Mouse (Mus musculus) forelimb bud, embryonic 11.5 days (tissue): ENCODE data around the gene Tnfrsf12a.

ENCODE experiments used
- DNase-seq: peaks from one replicate; pipeline ENCODE4 v3.0.0-alpha.2; 2012; ENCODE audit warnings: low read depth, low spot score

The Tnfrsf12a gene

GRCm38 (mm10) chr17:23651363-23651762, 25.9 kb downstream of the Tnfrsf12a start:
- no peak for DNase-seq

DNA sequence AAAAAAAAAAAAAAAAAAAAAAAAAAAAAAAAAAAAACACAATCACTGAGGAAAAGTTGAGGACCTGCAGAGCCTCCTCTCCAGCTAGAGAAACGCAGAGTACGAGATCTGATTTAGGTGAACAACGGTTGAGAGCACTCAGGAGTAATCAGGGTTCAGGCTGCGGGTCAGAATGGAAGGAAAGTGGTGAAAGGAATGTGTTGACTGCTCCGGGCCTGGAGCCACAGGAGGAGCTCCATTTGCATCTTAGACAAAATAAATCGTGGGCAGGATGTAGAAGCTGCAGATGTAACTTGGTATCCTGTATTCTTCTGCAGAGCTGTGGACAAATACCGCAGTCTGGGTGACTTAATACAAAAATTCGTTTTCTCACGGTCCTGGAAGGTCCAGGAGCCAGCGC, 31.4 kb downstream of the Tnfrsf12a start:
- DNase-seq = no peak

DNA sequence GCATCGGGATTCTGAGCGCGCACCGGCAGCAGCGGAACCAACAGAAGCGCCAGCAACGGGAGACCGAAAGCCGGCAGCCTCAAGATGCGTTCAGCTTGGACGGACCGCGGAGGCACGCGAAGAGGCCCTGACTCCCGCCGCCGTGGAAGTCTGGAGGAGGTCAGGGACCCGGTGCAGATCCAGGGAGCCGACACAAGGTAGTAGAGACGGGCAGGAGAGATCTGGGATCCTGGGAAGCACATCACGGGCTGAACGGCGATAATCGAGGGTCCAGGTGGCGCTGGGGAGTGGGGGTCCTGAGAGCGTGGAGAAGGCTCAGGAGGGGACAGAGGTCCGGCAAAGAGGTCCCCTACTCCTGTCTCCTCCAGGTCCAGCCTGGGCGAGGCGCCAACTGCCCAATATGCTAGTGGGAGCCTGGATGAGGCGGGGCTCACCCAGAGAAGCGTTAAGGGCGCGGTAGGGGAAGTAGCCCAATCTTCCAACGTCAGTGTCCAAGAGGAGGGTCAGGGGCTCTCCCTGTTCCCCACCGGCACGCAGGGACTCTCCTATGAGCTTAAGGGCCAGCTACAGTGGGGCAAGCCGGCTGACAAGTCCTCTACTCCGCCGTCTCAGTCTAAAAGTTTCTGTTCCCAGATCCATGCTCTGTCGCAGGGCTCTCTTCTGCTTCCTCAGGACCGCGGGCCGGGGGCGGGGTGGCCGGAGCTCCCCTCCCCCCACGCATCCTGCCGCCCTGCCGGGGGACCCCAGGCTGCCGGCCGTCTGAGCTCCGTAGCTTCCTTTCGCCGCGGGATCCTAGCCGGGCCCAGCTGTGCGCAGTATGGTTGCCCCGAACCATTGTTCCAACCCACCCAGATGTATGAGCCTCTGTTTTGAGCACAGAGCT, 32.4 kb downstream of the Tnfrsf12a start, which contains the start of gene Mmp25:
TSS of gene Mmp25 (minus strand) at position 665 of the 883 bp plus-strand sequence.
- DNase-seq = no peak

GRCm38 (mm10) chr17:23631241-23631640, 46.0 kb downstream of the Tnfrsf12a start:
- no peak for DNase-seq

DNA sequence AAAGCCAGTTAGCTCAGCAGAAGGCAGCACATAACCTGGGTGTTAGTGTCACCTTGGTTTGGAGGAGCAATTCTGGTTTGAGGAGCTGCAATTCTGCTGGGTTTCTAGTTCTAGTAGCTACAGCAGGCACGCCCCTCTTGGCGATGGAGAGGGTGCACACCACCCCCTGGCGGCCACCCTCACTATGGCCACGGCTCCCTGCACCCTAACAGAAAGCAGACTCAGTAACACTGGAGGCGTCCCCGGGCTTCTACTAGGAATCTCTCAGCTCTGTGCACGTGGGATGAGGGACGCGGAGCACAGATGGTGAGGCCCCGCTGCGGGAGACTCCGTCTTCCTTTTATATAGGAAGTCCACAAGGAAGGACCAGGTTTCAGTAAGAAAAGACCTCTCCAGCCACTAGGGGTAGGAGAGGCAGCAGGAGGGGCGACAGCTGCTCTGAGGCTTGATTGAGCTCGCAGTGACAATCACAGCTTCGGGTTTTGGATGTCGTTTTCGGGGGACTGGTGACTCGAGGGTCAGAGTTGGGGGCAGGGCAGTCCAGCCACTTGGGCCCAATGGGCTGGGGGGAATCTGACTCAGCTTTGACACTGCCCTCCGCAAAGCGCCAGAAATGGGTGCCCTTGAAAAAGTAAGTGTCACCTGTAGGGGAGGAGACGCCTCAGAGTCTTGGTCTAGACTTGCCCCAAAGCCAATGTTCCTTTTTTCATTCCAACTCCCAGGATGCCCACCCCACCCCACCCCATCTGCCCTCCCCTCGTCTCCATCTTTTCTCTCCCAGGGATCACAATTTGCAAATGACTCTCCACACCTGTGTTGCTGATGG, 46.9 kb downstream of the Tnfrsf12a start:
- peak; percentile 74 for DNase-seq

GRCm38 (mm10) chr17:23627813-23628212, 49.5 kb downstream of the Tnfrsf12a start:
- no peak for DNase-seq
